Mouse (Mus musculus) liver, embryonic 16.5 days (tissue): ENCODE results near the gene Tenm3. TPM values are rescaled to one million over a fixed set of nuclear protein-coding genes. Genes with fewer than 3 reads are reported as not detected.

Experiments used
- ATAC-seq: fragments of 200-750 bp; cut with Nextera tagmentation; 2 replicates; pipeline ENCODE4 v1.8.0; 2017; ENCODE audit warnings: low read depth, mild to moderate bottlenecking, moderate number of reproducible peaks, moderate library complexity
- H3K27ac ChIP-seq: fragments of 300-500 bp; sonication (generic); 2 replicates; pipeline ENCODE4 v1.5.1; 2014; ENCODE audit warnings: mild to moderate bottlenecking, low read length
- H3K27me3 ChIP-seq: fragments of 300-500 bp; sonication (generic); 2 replicates; pipeline ENCODE4 v1.6.1; 2014; ENCODE audit warnings: low read depth, low read length, mixed read lengths; ENCODE audit not compliant: control insufficient read depth, insufficient read depth
- H3K36me3 ChIP-seq: fragments of 300-500 bp; sonication (generic); 2 replicates; pipeline ENCODE4 v1.6.1; 2014; ENCODE audit warnings: mild to moderate bottlenecking; ENCODE audit not compliant: control insufficient read depth, insufficient read depth
- H3K4me1 ChIP-seq: fragments of 300-500 bp; sonication (generic); 2 replicates; pipeline ENCODE4 v1.6.1; 2014; ENCODE audit warnings: low read depth, low read length, mixed read lengths; ENCODE audit not compliant: control insufficient read depth
- H3K4me2 ChIP-seq: fragments of 300-500 bp; sonication (generic); 2 replicates; pipeline ENCODE4 v1.6.1; 2014; ENCODE audit warnings: low read depth, low read length, mixed read lengths
- H3K4me3 ChIP-seq: fragments of 300-500 bp; sonication (generic); 2 replicates; pipeline ENCODE4 v1.5.1; 2014; ENCODE audit warnings: low read depth, mild to moderate bottlenecking, low read length
- H3K9ac ChIP-seq: fragments of 300-500 bp; sonication (generic); 2 replicates; pipeline ENCODE4 v1.6.1; 2014; ENCODE audit warnings: low read depth, low read length
- H3K9me3 ChIP-seq: fragments of 300-500 bp; sonication (generic); replicated peaks from 2 replicates; pipeline ENCODE4 v1.6.1; 2016; ENCODE audit warnings: low read length; ENCODE audit not compliant: control insufficient read depth
- WGBS: fragments of 180-500 bp; shearing (Covaris S2); extraction: QIAGEN DNeasy Blood & Tissue Kit; methylation state at CpG from one replicate; pipeline ENCODE4 v1.1.7; 2014; ENCODE audit not compliant: insufficient replicate concordance; 5-methylcytosine and 5-hydroxymethylcytosine counted together
- polyA plus RNA-seq: library from polyadenylated mRNA; unstranded; fragments of >200 nt; fragmentation: Nextera tagmentation; extraction: Ambion mirVana; gene quantifications from 2 replicates; pipeline ENCODE4 v1.2.1, GENCODE M21; 2015

The Tenm3 gene
- polyA plus RNA-seq, 1 experiment from 2014 or later: 6.0 TPM

- H3K9ac ChIP-seq: no peak overlapping the region
- H3K27me3 ChIP-seq: no peaks in the 10 kb centered on the region
- 50% methylated on average over 6 of the region's 6 CpGs for WGBS
- H3K4me2 ChIP-seq: no peak overlapping the region
- no peak for ATAC-seq
- no peak overlapping the region for H3K27ac ChIP-seq
- no peaks in the 10 kb centered on the region for H3K9me3 ChIP-seq
- H3K4me1 ChIP-seq: no peaks in the 10 kb centered on the region
- H3K36me3 ChIP-seq: no peaks in the 10 kb centered on the region
- no peak overlapping the region for H3K4me3 ChIP-seq
These were observed 78.5 kb downstream of the Tenm3 start for GRCm38 (mm10) chr8:48765212-48765611.

DNA sequence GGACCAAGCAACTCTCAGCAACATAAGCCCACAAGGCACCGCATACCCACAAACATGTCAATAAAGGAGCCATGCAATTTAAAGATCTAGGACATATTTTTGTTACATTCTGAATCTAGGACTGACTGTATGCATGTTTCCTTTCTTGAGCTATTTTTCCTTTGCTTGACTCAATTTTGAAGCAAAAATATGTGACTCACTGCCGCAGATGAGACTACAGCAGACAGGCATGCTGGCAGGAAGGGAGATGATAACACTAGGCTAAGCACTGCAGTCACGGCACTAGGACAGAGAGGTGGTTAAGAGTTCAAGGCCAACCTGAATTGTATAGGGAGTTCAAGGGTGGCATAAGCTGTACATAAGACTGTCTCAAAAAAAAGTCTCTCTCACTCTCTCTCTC, 79.7 kb downstream of the Tenm3 start:
- H3K4me3 ChIP-seq: no peak overlapping the region
- no peak for ATAC-seq
- H3K27me3 ChIP-seq: no peaks in the 10 kb centered on the region
- H3K27ac ChIP-seq: no peak overlapping the region
- H3K36me3 ChIP-seq: no peaks in the 10 kb centered on the region
- H3K4me1 ChIP-seq: no peaks in the 10 kb centered on the region
- H3K9me3 ChIP-seq: no peaks in the 10 kb centered on the region
- 66% methylated on average over 3 of the region's 3 CpGs for WGBS
- H3K4me2 ChIP-seq: no peak overlapping the region
- no peak overlapping the region for H3K9ac ChIP-seq

DNA sequence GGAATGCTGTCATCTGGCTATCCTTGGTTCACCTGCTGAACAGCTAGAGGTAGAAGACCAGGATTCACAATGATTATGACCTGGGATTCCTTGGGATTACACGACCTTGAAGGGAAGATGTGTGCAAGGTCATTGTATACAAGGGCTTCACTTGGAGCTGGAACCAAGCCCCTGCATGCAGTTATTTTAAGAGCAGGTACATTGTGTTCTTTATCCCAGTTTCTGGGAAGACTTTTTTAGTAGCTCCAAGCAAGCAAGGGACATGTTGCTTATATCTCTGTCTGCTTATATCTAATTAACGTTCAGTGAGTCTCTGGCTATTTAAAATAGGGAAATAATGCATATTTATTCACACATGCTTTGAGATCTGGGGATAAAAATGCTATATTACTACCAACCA, 86.9 kb downstream of the Tenm3 start:
- Histone ChIP-seq H3K4me2 (no peak overlapping the region), H3K27ac (no peak overlapping the region), H3K9me3 (no peaks in the 10 kb centered on the region), H3K4me1 (no peaks in the 10 kb centered on the region), H3K4me3 (no peak overlapping the region), H3K27me3 (no peaks in the 10 kb centered on the region), H3K36me3 (no peaks in the 10 kb centered on the region), H3K9ac (no peak overlapping the region)
- no peak for ATAC-seq
- WGBS: 54% methylated on average over 2 of the region's 2 CpGs

- Histone ChIP-seq H3K27ac (no peak overlapping the region), H3K27me3 (no peaks in the 10 kb centered on the region), H3K36me3 (no peaks in the 10 kb centered on the region), H3K4me3 (no peak overlapping the region), H3K9ac (no peak overlapping the region), H3K9me3 (no peaks in the 10 kb centered on the region), H3K4me2 (no peak overlapping the region), H3K4me1 (no peaks in the 10 kb centered on the region)
- ATAC-seq: peak; percentile 92
- WGBS: 57% methylated on average over 7 of the region's 7 CpGs
These were observed 88.3 kb downstream of the Tenm3 start for GRCm38 (mm10) chr8:48755492-48755891.

DNA sequence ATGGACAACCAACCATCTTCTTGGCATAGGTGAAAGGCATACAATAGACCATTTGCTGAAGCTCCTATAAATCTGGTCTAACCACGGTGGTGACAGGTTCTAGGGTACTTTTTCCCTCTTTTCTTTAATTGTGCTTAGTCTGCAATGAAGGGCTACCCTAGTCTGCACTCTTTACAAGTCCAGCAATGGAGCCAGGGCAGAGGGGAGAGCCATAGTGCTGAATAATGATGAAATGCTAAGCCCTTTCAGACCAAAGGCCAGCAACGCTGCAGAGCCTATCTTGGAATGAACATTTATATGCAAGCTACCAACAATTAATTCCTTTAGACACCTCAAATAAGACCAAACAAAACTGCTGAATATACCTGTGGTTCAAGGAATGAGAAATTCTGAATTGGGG, 88.8 kb downstream of the Tenm3 start:
- Histone ChIP-seq H3K27me3 (no peaks in the 10 kb centered on the region), H3K4me1 (no peaks in the 10 kb centered on the region), H3K4me2 (no peak overlapping the region), H3K27ac (no peak overlapping the region), H3K9me3 (no peaks in the 10 kb centered on the region), H3K36me3 (no peaks in the 10 kb centered on the region), H3K9ac (no peak overlapping the region), H3K4me3 (no peak overlapping the region)
- WGBS: 69% methylated on average over 2 of the region's 2 CpGs
- 0 out of 2 replicates have a peak, but pooled peaks have one; percentile 37 for ATAC-seq

GRCm38 (mm10) chr8:48751965-48752364, 91.8 kb downstream of the Tenm3 start:
- Histone ChIP-seq H3K4me1 (no peaks in the 10 kb centered on the region), H3K36me3 (no peaks in the 10 kb centered on the region), H3K4me3 (no peak overlapping the region), H3K9me3 (no peaks in the 10 kb centered on the region), H3K4me2 (no peak overlapping the region), H3K27me3 (no peaks in the 10 kb centered on the region), H3K9ac (no peak overlapping the region), H3K27ac (no peak overlapping the region)
- 66% methylated on average over 5 of the region's 5 CpGs for WGBS
- no peak for ATAC-seq

DNA sequence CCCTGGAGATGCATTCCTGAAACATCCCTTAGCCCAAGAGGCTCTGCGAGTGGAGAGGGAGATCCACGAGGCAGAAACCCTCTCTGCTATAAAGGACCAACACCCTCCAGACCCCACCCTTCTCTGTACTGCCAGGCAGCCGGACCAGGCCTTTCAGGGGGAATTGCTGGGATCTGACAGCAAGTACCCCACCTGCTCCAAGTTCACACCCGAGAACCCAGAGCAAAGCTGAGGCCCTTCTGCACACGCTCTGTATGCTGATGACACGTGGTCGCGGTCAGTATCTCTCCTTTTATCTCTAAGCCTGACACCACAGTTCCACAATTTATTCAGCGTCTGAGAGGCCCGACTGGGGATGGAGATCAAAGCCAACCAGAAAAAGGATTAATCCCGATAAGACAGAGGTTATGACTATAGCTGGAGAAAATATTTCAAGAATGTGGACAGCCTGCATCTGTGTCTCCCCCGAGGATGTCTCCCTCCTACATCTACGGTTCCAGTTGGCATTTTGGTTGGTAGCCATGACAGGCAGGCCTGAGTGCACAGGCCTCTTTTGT, 95.2 kb downstream of the Tenm3 start:
- H3K9ac ChIP-seq: no peak overlapping the region
- WGBS: 58% methylated on average over 13 of the region's 13 CpGs
- no peak overlapping the region for H3K4me3 ChIP-seq
- H3K4me1 ChIP-seq: no peaks in the 10 kb centered on the region
- no peaks in the 10 kb centered on the region for H3K27me3 ChIP-seq
- no peak overlapping the region for H3K4me2 ChIP-seq
- ATAC-seq: no peak
- H3K27ac ChIP-seq: no peak overlapping the region
- H3K36me3 ChIP-seq: no peaks in the 10 kb centered on the region
- no peaks in the 10 kb centered on the region for H3K9me3 ChIP-seq

DNA sequence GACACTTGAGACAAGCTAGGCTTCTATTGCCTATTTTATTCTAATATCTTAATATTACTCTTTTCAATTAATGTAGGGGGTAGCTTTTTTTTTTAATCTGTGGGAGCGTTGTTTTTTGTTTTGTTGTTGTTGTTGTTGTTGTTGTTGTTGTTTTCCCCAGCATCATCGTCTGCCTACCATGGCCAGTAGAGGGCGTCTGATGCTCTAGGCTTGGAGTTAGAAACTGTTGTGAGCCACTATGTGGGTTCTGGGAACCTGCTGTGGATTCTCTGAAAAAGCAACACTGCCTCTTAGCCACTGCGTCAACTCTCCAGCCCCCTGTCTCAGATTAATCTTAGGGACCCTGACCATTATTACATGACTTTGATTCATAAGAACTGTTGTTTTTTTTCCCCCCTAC, 99.8 kb downstream of the Tenm3 start:
- Histone ChIP-seq H3K4me1 (no peaks in the 10 kb centered on the region; the same call in 1 of the 2 replicates), H3K4me2 (no peak overlapping the region), H3K27ac (no peak overlapping the region), H3K4me3 (no peak overlapping the region), H3K27me3 (no peaks in the 10 kb centered on the region), H3K36me3 (no peaks in the 10 kb centered on the region), H3K9ac (no peak overlapping the region), H3K9me3 (no peaks in the 10 kb centered on the region)
- WGBS: 62% methylated on average over 4 of the region's 4 CpGs
- ATAC-seq: no peak

DNA sequence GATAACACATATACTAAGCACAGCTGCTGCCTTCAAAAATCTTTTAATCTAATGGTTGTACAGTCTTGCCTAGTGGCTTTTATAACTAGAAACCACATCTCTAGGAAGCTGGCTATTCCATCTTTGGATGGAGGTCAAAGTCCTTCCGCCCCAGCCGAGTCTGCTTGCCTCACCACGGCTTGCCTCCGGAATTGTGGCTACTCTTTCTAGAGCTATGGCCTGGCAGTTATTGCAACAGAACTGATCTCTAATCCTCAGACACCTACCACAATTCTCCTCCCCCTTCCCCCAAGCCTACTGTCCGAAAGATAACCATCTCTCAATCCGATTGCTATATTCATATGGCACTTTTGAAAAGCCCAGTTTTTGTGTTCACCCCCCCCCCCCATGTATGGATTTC, 101.0 kb downstream of the Tenm3 start:
- 55% methylated on average over 6 of the region's 6 CpGs for WGBS
- Histone ChIP-seq H3K4me3 (no peak overlapping the region), H3K27ac (no peak overlapping the region), H3K4me1 (no peaks in the 10 kb centered on the region; the same call in 1 of the 2 replicates), H3K27me3 (no peaks in the 10 kb centered on the region), H3K9me3 (no peaks in the 10 kb centered on the region), H3K4me2 (no peak overlapping the region), H3K9ac (no peak overlapping the region), H3K36me3 (no peaks in the 10 kb centered on the region)
- peak; percentile 76 for ATAC-seq
